Mouse (Mus musculus): ENCODE results near the gene Fam20a. TPM values are rescaled to one million over a fixed set of nuclear protein-coding genes. Genes with fewer than 3 reads are reported as not detected.

The Fam20a gene
- polyA plus RNA-seq, 1 experiment from 2014 or later, result 2.4 TPM

DNA sequence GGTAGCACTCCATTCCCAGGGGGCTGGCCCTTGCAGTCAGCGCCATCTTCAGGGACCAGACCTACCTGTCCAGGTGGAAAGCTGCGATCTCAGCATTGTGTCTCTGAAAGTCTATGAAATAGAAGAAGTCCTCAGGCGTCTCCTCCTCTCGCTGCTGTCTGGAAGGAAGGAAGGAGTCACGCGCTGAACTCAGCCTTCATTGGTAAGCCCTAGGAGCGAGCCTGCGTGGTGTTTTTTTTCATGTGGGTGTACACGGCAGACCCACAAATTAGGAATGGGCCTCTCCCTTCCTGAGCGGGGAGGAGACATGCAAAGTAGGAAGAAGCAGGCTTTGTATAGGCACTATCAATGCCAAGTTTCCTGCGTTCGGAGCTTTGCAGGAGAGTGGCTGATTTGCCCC lies 43.8 kb downstream of the Fam20a start:
- Histone ChIP-seq H3K4me3 (replicated peaks; ENCODE audit: low read length) (no peak overlapping the region), H3K9me3 (replicated peaks; ENCODE audit: control insufficient read depth, low read length) (no peaks in the 10 kb centered on the region), H3K4me1 (ENCODE audit: control insufficient read depth, insufficient read depth, low read length) (no peaks in the 10 kb centered on the region), H3K27me3 (ENCODE audit: control insufficient read depth, insufficient read depth, low read length) (no peaks in the 10 kb centered on the region), H3K27ac (ENCODE audit: low read length) (no peak overlapping the region), H3K9ac (ENCODE audit: low read length) (no peak overlapping the region), H3K4me2 (ENCODE audit: low read depth, low read length) (no peak overlapping the region), H3K36me3 (ENCODE audit: control insufficient read depth, insufficient read depth, low read length) (no peaks in the 10 kb centered on the region)
- no peak for ATAC-seq (ENCODE audit: insufficient read depth, low FRiP score)
- WGBS, result 76% methylated on average over 12 of the region's 12 CpGs

GRCm38 (mm10) chr11:109676621-109677373 lies 45.3 kb downstream of the Fam20a start:
- Histone ChIP-seq H3K27me3 (ENCODE audit: control insufficient read depth, insufficient read depth, low read length) (no peaks in the 10 kb centered on the region), H3K4me2 (ENCODE audit: low read depth, low read length) (no peak overlapping the region), H3K36me3 (ENCODE audit: control insufficient read depth, insufficient read depth, low read length) (no peaks in the 10 kb centered on the region), H3K4me1 (ENCODE audit: control insufficient read depth, insufficient read depth, low read length) (peaks cover 2% of the 10 kb centered on the region; the same call in 1 of the 2 replicates), H3K27ac (ENCODE audit: low read length) (no peak overlapping the region), H3K9me3 (replicated peaks; ENCODE audit: control insufficient read depth, low read length) (no peaks in the 10 kb centered on the region), H3K9ac (ENCODE audit: low read length) (no peak overlapping the region), H3K4me3 (replicated peaks; ENCODE audit: low read length) (no peak overlapping the region)
- 61% methylated on average over 12 of the region's 12 CpGs for WGBS
- no peak for ATAC-seq (ENCODE audit: insufficient read depth, low FRiP score)

DNA sequence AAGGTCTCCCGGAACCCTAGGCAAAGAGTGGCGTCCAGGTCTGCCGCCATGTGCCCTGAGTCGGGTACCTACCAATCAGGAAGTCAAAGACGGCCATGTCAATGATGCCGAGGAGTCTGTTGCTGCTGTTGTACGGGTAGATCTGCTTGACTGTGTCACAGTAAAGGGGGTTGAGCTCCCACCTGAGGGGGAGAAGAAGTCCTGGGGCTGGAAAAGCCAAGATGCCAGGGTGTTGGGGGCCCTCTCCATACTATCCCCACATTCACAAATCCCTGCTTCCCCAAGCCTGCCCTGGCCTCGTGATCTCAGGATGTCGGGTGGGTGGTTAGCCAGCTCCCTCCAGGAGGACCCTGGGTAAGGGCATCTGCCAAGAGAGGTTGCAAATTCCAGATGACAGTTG lies 46.3 kb downstream of the Fam20a start:
- WGBS, result 91% methylated on average over 9 of the region's 9 CpGs
- ATAC-seq (ENCODE audit: insufficient read depth, low FRiP score), result no peak

DNA sequence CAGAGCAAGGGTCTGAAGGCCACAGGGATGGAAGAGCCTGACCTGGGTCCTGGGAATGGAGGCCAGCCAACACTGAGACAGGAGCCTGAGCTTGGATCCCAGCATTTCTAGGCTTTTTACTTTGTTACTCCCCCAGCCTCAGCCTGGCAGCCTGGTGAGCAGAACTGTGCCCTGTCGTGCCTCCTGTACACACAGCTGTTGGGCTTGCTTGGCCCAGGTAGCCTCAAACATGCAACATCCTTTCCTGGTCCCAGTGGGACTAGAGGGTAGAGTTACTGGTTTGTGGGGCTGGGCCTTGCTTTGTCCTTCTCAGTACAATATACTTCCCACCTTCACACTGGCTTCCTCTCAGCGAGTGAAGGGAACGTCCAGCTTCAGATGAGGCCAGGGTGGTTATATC lies 46.9 kb downstream of the Fam20a start:
- Histone ChIP-seq H3K36me3 (ENCODE audit: control insufficient read depth, insufficient read depth, low read length) (no peaks in the 10 kb centered on the region), H3K9me3 (replicated peaks; ENCODE audit: control insufficient read depth, low read length) (no peaks in the 10 kb centered on the region), H3K9ac (ENCODE audit: low read length) (no peak overlapping the region), H3K4me3 (replicated peaks; ENCODE audit: low read length) (no peak overlapping the region), H3K27me3 (ENCODE audit: control insufficient read depth, insufficient read depth, low read length) (no peaks in the 10 kb centered on the region), H3K27ac (ENCODE audit: low read length) (no peak overlapping the region), H3K4me2 (ENCODE audit: low read depth, low read length) (no peak overlapping the region), H3K4me1 (ENCODE audit: control insufficient read depth, insufficient read depth, low read length) (peaks cover 6% of the 10 kb centered on the region)
- ATAC-seq (ENCODE audit: insufficient read depth, low FRiP score), result no peak
- WGBS, result 85% methylated on average over 3 of the region's 3 CpGs

More for the DNA sequence above, 46.3 kb downstream of the Fam20a start:
- Histone ChIP-seq H3K36me3 (ENCODE audit: control insufficient read depth, insufficient read depth, low read length) (no peaks in the 10 kb centered on the region), H3K27ac (ENCODE audit: low read length) (no peak overlapping the region), H3K27me3 (ENCODE audit: control insufficient read depth, insufficient read depth, low read length) (no peaks in the 10 kb centered on the region), H3K4me1 (ENCODE audit: control insufficient read depth, insufficient read depth, low read length) (peaks cover 3% of the 10 kb centered on the region), H3K9ac (ENCODE audit: low read length) (no peak overlapping the region), H3K4me3 (replicated peaks; ENCODE audit: low read length) (no peak overlapping the region), H3K9me3 (replicated peaks; ENCODE audit: control insufficient read depth, low read length) (no peaks in the 10 kb centered on the region), H3K4me2 (ENCODE audit: low read depth, low read length) (no peak overlapping the region)

DNA sequence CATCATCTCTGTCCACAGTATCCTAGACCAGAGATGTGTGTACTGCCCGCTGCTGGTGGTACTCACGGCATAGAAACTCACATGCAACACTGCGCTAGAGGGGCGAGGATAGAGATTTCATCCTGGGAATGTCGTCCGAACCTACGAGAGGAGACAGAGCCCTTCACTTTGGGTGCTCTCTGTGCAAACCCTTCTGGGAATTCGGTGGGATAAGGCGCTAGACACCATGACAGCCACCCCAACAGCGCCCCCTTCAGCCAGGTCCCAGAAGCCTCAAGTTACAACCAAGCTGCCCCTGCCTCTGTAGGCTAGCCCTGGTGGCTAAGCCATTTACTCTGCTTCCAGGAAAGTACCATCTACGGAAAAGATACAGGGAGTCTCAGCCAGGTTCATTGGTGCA lies 47.5 kb downstream of the Fam20a start:
- 77% methylated on average over 11 of the region's 11 CpGs for WGBS
- H3K36me3 ChIP-seq (ENCODE audit: control insufficient read depth, insufficient read depth, low read length), result no peaks in the 10 kb centered on the region

GRCm38 (mm10) chr11:109673741-109674140 lies 48.3 kb downstream of the Fam20a start:
- Histone ChIP-seq H3K4me2 (ENCODE audit: low read depth, low read length) (no peak overlapping the region), H3K9me3 (replicated peaks; ENCODE audit: control insufficient read depth, low read length) (no peaks in the 10 kb centered on the region), H3K36me3 (ENCODE audit: control insufficient read depth, insufficient read depth, low read length) (no peaks in the 10 kb centered on the region), H3K4me3 (replicated peaks; ENCODE audit: low read length) (no peak overlapping the region), H3K27me3 (ENCODE audit: control insufficient read depth, insufficient read depth, low read length) (no peaks in the 10 kb centered on the region), H3K9ac (ENCODE audit: low read length) (no peak overlapping the region), H3K4me1 (ENCODE audit: control insufficient read depth, insufficient read depth, low read length) (peaks cover 6% of the 10 kb centered on the region), H3K27ac (ENCODE audit: low read length) (no peak overlapping the region)
- 79% methylated on average over 7 of the region's 7 CpGs for WGBS
- no peak for ATAC-seq (ENCODE audit: insufficient read depth, low FRiP score)

More for the DNA sequence above, 47.5 kb downstream of the Fam20a start:
- H3K27ac ChIP-seq (ENCODE audit: low read length), result no peak overlapping the region
- ATAC-seq (ENCODE audit: insufficient read depth, low FRiP score), result no peak
- no peaks in the 10 kb centered on the region for H3K9me3 ChIP-seq (replicated peaks; ENCODE audit: control insufficient read depth, low read length)
- H3K4me1 ChIP-seq (ENCODE audit: control insufficient read depth, insufficient read depth, low read length), result peaks cover 6% of the 10 kb centered on the region
- no peak overlapping the region for H3K4me2 ChIP-seq (ENCODE audit: low read depth, low read length)
- no peak overlapping the region for H3K9ac ChIP-seq (ENCODE audit: low read length)
- no peak overlapping the region for H3K4me3 ChIP-seq (replicated peaks; ENCODE audit: low read length)
- H3K27me3 ChIP-seq (ENCODE audit: control insufficient read depth, insufficient read depth, low read length), result no peaks in the 10 kb centered on the region

- Histone ChIP-seq H3K9me3 (replicated peaks; ENCODE audit: control insufficient read depth, low read length) (no peaks in the 10 kb centered on the region), H3K27ac (ENCODE audit: low read length) (no peak overlapping the region), H3K4me3 (replicated peaks; ENCODE audit: low read length) (no peak overlapping the region), H3K4me2 (ENCODE audit: low read depth, low read length) (no peak overlapping the region), H3K27me3 (ENCODE audit: control insufficient read depth, insufficient read depth, low read length) (no peaks in the 10 kb centered on the region), H3K9ac (ENCODE audit: low read length) (no peak overlapping the region), H3K36me3 (ENCODE audit: control insufficient read depth, insufficient read depth, low read length) (no peaks in the 10 kb centered on the region), H3K4me1 (ENCODE audit: control insufficient read depth, insufficient read depth, low read length) (peaks cover 6% of the 10 kb centered on the region)
- no peak for ATAC-seq (ENCODE audit: insufficient read depth, low FRiP score)
- WGBS, result 65% methylated on average over 21 of the region's 21 CpGs
These were observed 49.0 kb downstream of the Fam20a start for GRCm38 (mm10) chr11:109672881-109673739.

DNA sequence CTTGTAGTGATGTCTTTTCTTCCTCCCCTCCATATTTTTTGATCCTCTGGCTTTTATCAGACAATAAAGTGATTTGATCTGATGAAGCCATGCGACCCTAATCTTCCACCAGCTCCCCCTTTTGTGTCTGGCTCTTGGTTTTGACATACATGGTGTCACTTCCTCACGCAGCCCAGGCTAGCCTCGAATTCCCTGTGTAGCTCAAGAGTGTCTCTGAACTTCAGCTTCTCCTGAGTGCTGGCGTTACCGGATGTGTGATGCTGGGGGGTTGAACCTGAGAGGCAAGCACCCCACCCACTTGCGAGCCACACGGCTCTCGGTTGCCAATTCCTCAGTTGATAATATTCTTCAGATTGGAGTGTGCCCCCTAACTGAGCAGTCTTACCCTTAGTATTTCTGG lies 49.7 kb downstream of the Fam20a start:
- H3K27me3 ChIP-seq (ENCODE audit: control insufficient read depth, insufficient read depth, low read length), result no peaks in the 10 kb centered on the region
- no peak overlapping the region for H3K4me3 ChIP-seq (replicated peaks; ENCODE audit: low read length)
- peaks cover 6% of the 10 kb centered on the region; the same call in 1 of the 2 replicates for H3K36me3 ChIP-seq (ENCODE audit: control insufficient read depth, insufficient read depth, low read length)
- no peak overlapping the region for H3K27ac ChIP-seq (ENCODE audit: low read length)
- peaks cover 6% of the 10 kb centered on the region for H3K4me1 ChIP-seq (ENCODE audit: control insufficient read depth, insufficient read depth, low read length)
- 84% methylated on average over 8 of the region's 8 CpGs for WGBS
- H3K9me3 ChIP-seq (replicated peaks; ENCODE audit: control insufficient read depth, low read length), result no peaks in the 10 kb centered on the region
- no peak for ATAC-seq (ENCODE audit: insufficient read depth, low FRiP score)
- no peak overlapping the region for H3K9ac ChIP-seq (ENCODE audit: low read length)
- H3K4me2 ChIP-seq (ENCODE audit: low read depth, low read length), result no peak overlapping the region

DNA sequence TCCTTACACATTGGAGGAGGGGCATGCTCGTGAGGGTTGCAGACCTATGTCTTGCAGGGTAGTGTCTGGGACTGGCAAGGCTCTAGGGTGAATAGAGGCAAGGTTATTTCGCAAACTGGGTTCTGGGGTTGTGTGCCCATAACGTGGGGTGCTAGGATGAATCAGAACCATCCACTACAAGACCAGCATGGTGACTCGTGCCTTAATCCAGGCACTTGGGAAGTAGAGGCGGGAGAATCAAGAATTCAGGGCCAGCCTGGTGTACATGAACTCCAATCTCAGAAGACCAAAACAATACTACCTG lies 50.1 kb downstream of the Fam20a start:
- Histone ChIP-seq H3K4me1 (ENCODE audit: control insufficient read depth, insufficient read depth, low read length) (peaks cover 6% of the 10 kb centered on the region), H3K36me3 (ENCODE audit: control insufficient read depth, insufficient read depth, low read length) (peaks cover 9% of the 10 kb centered on the region; the same call in 1 of the 2 replicates), H3K27me3 (ENCODE audit: control insufficient read depth, insufficient read depth, low read length) (no peaks in the 10 kb centered on the region), H3K9ac (ENCODE audit: low read length) (no peak overlapping the region), H3K27ac (ENCODE audit: low read length) (no peak overlapping the region; the same call in 1 of the 2 replicates), H3K4me3 (replicated peaks; ENCODE audit: low read length) (no peak overlapping the region), H3K4me2 (ENCODE audit: low read depth, low read length) (no peak overlapping the region), H3K9me3 (replicated peaks; ENCODE audit: control insufficient read depth, low read length) (no peaks in the 10 kb centered on the region)
- ATAC-seq (ENCODE audit: insufficient read depth, low FRiP score), result no peak
- WGBS, result 75% methylated on average over 5 of the region's 5 CpGs

Data from stomach, embryonic 16.5 days (tissue).